Mouse (Mus musculus): Measurements from ENCODE around the gene Serpina3k.
"Not testable (repeated sequence)": the region's sequence is repeated elsewhere in the genome, so short reads cannot be mapped to it uniquely, and the experiment has no call there.

Gene Serpina3k

DNA sequence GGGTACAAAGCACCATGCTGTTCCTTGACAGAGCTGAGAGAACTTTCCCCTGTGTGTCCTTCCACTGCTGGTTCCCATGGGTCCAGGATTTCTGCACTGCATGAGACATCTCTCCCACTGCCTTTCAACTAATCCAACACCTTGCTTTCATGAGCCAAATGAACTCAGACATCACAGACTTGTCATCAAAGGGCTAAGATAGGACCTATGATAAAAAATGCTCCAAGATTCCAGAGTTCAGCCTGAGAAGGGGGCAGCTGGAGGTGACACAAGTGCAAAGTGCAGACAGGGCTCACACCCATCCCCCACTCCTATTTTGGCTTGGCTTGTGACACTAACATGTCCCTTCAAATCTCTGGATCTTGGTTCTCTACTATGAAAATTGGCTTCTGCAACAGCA lies 50.2 kb downstream of the Serpina3k start:
- no peak for DNase-seq (ENCODE audit: low read depth, low spot score)

DNA sequence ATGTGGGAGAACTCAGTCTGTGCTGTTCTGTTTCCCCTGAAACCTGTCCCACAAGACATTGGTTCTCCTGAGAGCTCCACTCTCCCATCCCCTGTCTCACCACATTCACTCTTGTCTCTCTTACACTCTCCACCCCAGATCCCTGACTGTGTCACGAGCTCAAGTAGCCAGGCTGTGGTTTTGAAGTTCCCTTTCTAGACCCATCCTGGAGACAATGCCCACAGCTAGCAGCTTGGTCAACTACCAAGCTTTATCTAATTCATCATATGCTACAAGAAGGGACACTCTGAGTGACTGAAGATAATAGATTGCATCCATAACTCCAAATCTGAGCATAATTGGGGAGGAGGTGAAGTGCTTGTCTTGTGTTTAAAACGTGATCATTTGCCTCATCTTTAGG lies 52.8 kb downstream of the Serpina3k start:
- DNase-seq (ENCODE audit: low read depth, low spot score): not testable (repeated sequence)
